Mouse (Mus musculus): ENCODE measurements around the gene Bcat2. TPM values are rescaled to one million over a fixed set of nuclear protein-coding genes. Genes with fewer than 3 reads are reported as not detected.

The Bcat2 gene
- total RNA-seq, 4 experiments from 2014 or later = 191 to 306 (median 245) TPM

DNA sequence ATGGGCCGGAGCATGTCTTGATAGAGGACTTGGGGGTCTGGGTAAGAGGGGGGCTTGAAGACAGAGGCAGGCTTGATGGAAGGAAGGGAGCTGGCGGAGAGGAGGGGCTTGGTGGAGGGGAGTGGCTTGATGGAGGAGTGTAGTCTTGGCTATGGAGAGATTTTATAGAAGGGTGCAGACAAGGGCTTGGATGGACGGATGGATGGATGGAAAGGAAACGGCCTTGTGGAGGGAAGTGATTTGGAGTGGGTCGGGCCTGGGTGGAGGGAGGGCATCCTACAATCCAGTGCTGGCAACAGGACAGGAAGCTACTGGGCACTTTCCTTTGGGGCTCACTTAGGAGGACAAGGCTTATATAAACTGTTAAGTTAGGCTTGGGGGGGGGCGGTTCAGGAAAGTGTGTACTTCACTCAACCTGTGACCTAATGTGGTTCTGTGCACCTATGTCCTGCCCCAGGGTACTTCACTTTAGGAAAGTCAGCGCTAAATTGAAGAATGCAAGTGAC is 56.7 kb downstream of the Bcat2 start:
- DNase-seq = no peak

DNA sequence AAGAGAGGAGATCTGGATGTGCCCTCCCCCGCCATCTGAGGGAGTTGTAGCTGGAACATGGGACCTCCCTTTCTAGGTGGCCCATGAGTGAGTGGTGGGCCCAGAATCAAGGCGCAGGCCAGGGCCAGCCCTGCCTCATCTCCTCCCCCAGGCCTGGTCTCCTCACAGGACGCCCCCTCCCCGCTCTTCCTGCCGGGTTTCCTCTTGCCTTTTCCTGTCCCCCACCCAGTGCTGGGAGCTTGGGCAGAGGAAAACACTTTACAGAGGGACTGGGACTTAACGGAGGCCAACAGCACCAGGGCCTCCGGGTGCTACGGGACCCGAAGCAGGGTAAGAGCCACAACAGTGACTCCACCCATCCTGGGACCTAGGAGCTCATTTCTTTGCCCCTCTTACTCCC is 57.3 kb downstream of the Bcat2 start, which contains the start of gene Rasip1:
Rasip1 (plus strand) TSS at position 228 of the 400 bp plus-strand sequence.
- DNase-seq = no peak

DNA sequence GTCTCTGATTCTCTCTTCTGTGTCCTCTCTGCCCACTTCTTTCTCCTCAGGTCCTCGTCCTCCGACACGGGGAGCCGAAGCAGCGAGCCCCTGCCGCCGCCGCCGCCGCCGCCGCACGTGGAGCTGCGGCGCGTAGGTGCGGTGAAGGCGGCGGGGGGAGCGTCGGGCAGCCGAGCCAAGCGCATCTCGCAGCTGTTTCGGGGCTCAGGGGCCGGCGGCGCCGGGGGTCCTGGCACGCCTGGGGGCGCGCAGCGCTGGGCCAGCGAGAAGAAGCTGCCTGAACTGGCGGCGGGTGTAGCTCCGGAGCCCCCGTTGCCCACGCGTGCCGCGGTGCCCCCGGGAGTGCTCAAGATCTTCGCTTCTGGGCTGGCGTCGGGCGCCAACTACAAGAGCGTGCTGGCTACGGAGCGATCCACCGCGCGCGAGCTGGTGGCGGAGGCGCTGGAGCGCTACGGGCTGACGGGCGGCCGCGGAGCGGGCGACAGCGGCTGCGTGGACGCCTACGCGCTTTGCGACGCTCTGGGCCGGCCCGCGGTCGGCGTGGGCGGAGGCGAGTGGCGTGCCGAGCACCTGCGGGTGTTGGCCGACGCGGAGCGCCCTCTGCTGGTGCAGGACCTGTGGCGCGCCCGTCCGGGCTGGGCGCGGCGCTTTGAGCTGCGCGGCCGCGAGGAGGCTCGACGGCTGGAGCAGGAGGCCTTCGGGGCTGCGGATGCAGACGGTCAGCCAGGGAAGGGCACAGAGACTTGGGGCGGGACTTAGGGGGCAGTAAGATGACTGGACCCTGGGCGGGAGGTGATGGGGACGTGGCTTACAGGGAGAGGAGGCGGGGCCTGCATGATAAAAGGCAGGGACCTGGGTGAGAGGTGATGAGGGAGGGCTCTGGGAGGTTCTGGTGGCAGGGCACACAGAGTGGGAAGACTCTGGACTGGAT is 58.7 kb downstream of the Bcat2 start:
- DNase-seq = peak; percentile 80

DNA sequence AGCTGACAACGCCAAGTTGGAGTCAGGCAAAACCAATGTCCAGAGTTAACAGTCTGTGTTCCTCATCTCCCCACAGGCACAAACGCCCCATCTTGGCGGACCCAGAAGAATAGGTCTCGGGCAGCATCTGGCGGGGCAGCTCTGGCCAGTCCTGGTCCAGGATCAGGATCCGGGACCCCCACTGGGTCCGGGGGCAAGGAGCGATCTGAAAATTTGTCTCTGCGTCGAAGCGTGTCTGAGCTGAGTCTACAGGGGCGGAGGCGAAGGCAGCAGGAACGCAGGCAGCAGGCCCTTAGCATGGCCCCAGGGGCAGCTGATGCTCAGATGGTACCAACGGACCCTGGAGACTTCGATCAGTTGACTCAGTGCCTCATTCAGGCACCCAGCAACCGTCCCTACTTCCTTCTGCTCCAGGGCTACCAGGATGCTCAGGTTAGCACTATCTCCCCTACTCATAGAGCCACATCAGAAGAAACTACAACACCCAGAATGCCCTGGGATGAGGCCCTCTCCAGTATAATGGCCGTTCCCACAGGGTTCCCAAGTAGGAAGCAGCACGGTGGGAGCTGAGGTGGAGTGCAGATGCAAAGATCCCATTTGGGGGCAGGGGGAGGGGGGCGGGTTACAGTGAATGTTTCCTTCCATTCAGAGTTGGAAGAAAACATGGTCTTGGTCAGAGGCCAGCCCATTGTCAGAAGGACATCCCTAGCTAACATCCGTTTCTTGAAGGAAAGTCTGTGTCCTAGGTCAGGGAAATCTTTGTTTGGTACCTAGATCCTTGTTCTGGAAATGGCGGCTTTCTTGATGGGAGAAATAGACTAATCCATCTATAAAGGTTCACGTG is 60.3 kb downstream of the Bcat2 start:
- DNase-seq = no peak

DNA sequence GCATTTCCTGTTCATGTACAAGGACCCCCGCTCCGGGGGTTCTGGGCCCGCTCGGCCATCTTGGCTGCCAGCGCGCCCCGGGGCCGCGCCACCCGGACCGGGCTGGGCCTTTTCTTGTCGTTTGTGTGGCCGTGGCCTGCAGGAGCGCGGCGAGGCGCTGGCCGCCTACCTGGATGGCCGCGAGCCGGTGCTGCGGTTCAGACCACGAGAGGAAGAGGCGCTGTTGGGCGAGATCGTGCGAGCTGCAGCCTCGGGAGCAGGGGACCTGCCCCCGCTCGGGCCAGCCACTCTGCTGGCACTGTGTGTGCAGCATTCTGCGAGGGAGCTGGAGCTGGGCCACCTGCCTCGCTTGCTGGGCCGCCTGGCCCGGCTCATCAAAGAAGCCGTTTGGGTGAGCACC is 62.5 kb downstream of the Bcat2 start:
- DNase-seq = no peak

DNA sequence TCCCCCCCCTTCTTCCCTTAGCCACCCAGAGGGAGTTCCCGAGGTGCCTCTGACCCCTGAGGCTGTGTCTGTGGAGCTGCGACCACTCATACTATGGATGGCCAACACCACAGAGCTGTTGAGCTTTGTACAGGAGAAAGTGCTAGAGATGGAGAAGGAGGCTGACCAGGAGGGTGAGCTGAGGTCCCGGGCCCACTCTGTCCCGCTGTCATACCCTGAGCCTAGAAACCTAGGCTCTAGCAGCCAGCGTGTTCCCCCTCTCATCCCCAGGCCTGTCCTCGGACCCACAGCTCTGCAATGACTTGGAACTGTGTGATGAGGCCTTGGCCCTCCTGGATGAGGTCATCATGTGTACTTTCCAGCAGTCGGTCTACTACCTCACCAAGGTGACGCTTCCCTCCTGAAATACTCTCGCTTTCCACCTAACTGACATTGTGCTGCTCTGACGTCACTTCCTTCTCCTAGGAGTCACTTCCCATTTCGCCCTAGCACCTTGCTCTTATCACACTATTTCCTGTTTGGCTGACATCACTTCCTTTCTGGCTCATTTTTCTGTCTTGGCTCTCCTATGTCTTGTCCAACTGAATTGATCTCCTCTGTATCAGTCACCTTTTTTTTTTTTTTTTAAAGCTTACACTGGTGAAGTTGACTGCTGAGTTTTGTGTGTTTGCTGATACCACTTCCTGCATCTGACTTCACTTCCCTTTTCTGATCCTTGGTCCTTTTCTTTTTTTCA is 65.2 kb downstream of the Bcat2 start:
- no peak for DNase-seq

DNA sequence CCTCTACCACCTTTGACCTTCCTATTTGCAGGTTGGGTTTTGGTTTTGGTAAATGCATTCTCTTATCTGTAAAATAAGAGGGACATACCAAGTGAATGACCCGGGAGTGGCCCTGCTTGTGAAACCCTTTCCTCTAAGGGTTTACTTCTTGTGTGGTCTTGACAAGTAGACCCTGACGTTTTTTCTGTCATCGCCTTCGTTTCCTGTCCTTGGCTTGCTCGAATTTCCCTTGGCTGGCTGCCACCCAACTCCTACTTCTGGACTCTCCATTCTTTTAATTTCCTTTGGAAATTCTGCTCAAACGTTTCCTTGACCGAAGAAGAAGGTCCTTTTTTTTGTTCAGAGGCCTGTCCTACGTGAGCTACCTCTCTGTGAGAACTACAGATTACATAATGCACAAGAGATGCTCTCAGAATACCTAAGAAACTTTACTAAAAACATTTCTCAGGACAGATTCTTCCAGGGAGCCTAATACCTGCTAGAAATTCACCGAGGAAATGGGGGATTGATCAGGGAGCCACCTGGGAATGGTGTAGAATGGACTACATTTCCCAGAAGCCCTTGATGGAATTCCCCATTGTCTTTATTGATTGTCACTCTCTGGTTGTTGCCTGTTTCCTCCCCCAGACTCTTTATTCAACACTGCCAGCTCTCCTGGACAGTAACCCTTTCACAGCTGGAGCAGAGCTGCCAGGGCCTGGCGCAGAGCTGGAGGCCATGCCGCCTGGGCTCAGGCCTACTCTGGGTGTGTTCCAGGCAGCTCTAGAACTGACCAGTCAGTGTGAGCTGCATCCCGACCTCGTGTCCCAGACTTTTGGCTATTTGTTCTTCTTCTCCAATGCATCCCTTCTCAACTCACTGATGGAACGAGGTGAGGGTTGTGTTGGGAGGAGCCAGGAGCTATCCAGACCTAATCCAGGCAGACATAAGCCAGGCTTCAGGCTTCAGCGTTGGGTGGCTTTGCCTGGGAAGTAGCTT is 66.0 kb downstream of the Bcat2 start:
- no peak for DNase-seq

DNA sequence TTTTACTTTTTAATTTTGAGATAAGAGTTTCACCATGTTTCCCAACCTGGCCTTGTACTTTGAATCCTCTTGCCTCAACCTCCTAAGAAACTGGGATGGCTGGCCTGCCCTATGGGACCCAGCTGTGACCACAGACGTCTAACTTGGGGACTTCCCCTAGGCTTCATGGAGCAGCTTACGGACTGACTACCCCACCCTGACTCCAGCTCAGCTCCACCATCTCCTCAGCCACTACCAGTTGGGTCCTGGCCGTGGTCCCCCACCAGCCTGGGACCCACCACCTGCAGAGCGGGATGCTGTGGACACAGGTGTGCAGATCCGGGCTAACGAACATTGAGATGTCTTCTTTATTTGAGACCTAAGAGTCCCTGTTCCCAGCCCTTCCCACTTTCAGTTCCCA is 67.8 kb downstream of the Bcat2 start:
- DNase-seq = no peak

DNA sequence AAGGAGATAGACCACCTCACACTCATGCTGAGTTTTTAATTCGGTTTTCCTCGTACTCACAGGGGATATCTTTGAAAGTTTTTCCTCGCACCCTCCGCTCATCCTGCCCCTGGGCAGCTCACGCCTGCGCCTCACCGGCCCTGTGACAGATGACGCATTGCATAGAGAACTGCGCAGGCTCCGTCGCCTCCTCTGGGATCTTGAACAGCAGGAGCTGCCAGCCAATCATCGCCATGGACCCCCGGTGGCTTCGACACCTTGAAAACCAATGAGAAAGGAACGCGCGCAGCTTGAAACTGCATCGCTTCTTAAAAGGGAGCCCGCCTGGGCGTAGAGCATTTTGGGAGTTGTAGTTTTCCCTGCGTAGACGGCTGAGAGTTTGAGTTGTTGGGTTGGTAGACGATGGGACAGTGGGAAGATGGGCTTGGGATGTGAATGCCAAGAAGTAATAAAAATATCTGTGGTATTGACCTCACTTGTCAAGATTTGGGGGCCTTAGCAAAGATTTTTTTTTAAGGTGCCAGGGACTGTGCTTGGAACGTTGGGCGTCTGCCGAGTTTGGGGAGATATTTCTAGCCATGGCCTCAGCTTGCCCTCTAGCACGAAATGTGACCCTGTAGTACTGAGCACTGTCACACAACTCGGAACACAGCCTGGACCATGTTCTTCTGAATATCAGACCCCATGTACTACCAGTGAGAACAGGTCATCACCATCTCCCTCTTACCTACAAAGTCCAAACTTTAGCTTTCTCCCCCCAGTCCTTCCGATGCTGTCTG is 68.9 kb downstream of the Bcat2 start:
- peak; percentile 92 for DNase-seq

Other genes starting within 250 kb of the Bcat2 start
- 10 to 100 TPM in 2 of 4 experiments, 1 to 10 TPM in 2; 5.8 to 19.1 (median 10.4) TPM for gene Trpm4, start 236.4 kb upstream of the Bcat2 start, total RNA-seq (2022)
- gene Hrc, start 234.9 kb upstream of the Bcat2 start, total RNA-seq (2022) = under 1 TPM; 0.09 to 0.31 (median 0.26) TPM
- gene Ppfia3, start 203.1 kb upstream of the Bcat2 start, total RNA-seq (2022) = 1 to 10 TPM; 2.8 to 7.2 (median 4.7) TPM
- 10 to 100 TPM in 2 of 4 experiments, 1 to 10 TPM in 2; 1.8 to 14.1 (median 7.6) TPM for gene Lin7b, start 199.6 kb upstream of the Bcat2 start, total RNA-seq (2022)
- gene Snrnp70, start 174.4 kb upstream of the Bcat2 start, total RNA-seq (2022) = 100 to 1,000 TPM; 232 to 563 (median 376) TPM
- not detected for gene Kcna7, start 164.5 kb upstream of the Bcat2 start, total RNA-seq (2022)
- under 1 TPM in 3 of 4 experiments, not detected in 1; 0.13 to 0.22 (median 0.20) TPM for gene Ntf5, start 156.5 kb upstream of the Bcat2 start, total RNA-seq (2022)
- gene Lhb, start 149.3 kb upstream of the Bcat2 start, total RNA-seq (2022) = not detected
- 10 to 100 TPM; 28.5 to 33.9 (median 29.8) TPM for gene Gys1, start 135.3 kb upstream of the Bcat2 start, total RNA-seq (2022)
- 10 to 100 TPM; 36.8 to 43.8 (median 38.8) TPM for gene Ruvbl2, start 132.1 kb upstream of the Bcat2 start, total RNA-seq (2022)
- gene Ftl1, start 110.3 kb upstream of the Bcat2 start, total RNA-seq (2022) = 1,000 to 10,000 TPM; 1,223 to 1,354 (median 1,306) TPM
- gene Bax, start 103.3 kb upstream of the Bcat2 start, total RNA-seq (2022) = 100 to 1,000 TPM in 1 of 4 experiments, 10 to 100 TPM in 3; 71.7 to 105 (median 89.1) TPM
- gene Tulp2, start 88.3 kb upstream of the Bcat2 start, total RNA-seq (2022) = 1 to 10 TPM in 2 of 4 experiments, under 1 TPM in 2; 0.20 to 2.5 (median 0.94) TPM
- gene Gm45808, start 83.3 kb upstream of the Bcat2 start, total RNA-seq (2022) = 10 to 100 TPM; 38.9 to 41.2 (median 40.2) TPM
- 10 to 100 TPM; 65.1 to 80.0 (median 69.2) TPM for gene Dhdh, start 81.3 kb upstream of the Bcat2 start, total RNA-seq (2022)
- gene Nucb1, start 59.7 kb upstream of the Bcat2 start, total RNA-seq (2022) = 100 to 1,000 TPM; 291 to 305 (median 294) TPM
- gene Ppp1r15a, start 43.9 kb upstream of the Bcat2 start, total RNA-seq (2022) = 10 to 100 TPM; 29.2 to 62.8 (median 45.0) TPM
- 1 to 10 TPM; 3.1 to 6.9 (median 4.3) TPM for gene Plekha4, start 43.8 kb upstream of the Bcat2 start, total RNA-seq (2022)
- gene Hsd17b14, start 15.3 kb upstream of the Bcat2 start, total RNA-seq (2022) = 1 to 10 TPM in 2 of 4 experiments, under 1 TPM in 1, not detected in 1; 0.99 to 2.6 (median 2.1) TPM
- gene Fgf21, start 45.3 kb downstream of the Bcat2 start, total RNA-seq (2022) = not detected
- not detected for gene Fut1, start 47.1 kb downstream of the Bcat2 start, total RNA-seq (2022)
- gene Izumo1, start 51.7 kb downstream of the Bcat2 start, total RNA-seq (2022) = under 1 TPM; 0.14 to 0.68 (median 0.38) TPM
- 10 to 100 TPM; 15.5 to 30.2 (median 21.4) TPM for gene Rasip1, start 57.3 kb downstream of the Bcat2 start, total RNA-seq (2022)
- gene Mamstr, start 69.8 kb downstream of the Bcat2 start, total RNA-seq (2022) = 10 to 100 TPM in 1 of 4 experiments, 1 to 10 TPM in 3; 2.4 to 14.9 (median 3.6) TPM
- under 1 TPM in 2 of 4 experiments, not detected in 2; 0.11 to 0.18 TPM for gene Fut2, start 96.2 kb downstream of the Bcat2 start, total RNA-seq (2022)
- under 1 TPM in 3 of 4 experiments, not detected in 1; 0.21 to 0.68 (median 0.32) TPM for gene Ntn5, start 113.9 kb downstream of the Bcat2 start, total RNA-seq (2022)
- under 1 TPM; 0.15 to 0.59 (median 0.30) TPM for gene Sec1, start 124.2 kb downstream of the Bcat2 start, total RNA-seq (2022)
- 10 to 100 TPM; 11.5 to 28.2 (median 18.9) TPM for gene Car11, start 129.7 kb downstream of the Bcat2 start, total RNA-seq (2022)
- gene Dbp, start 134.9 kb downstream of the Bcat2 start, total RNA-seq (2022) = 100 to 1,000 TPM; 254 to 411 (median 333) TPM
- gene Rpl18, start 145.3 kb downstream of the Bcat2 start, total RNA-seq (2022) = 1,000 to 10,000 TPM; 1,011 to 1,224 (median 1,104) TPM
- gene Sphk2, start 147.8 kb downstream of the Bcat2 start, total RNA-seq (2022) = 10 to 100 TPM; 36.9 to 40.2 (median 39.3) TPM
- 1 to 10 TPM in 1 of 4 experiments, under 1 TPM in 3; 0.29 to 2.1 (median 0.66) TPM for gene Fam83e, start 151.1 kb downstream of the Bcat2 start, total RNA-seq (2022)
- gene Spaca4, start 155.7 kb downstream of the Bcat2 start, total RNA-seq (2022) = not detected
- 10 to 100 TPM in 3 of 4 experiments, 1 to 10 TPM in 1; 8.9 to 24.9 (median 15.5) TPM for gene Lmtk3, start 213.6 kb downstream of the Bcat2 start, total RNA-seq (2022)
- gene Sult2b1, start 214.5 kb downstream of the Bcat2 start, total RNA-seq (2022) = 1 to 10 TPM in 2 of 4 experiments, under 1 TPM in 2; 0.52 to 4.5 (median 1.8) TPM
- gene Cyth2, start 244.4 kb downstream of the Bcat2 start, total RNA-seq (2022) = 100 to 1,000 TPM; 112 to 140 (median 122) TPM

Measured in adrenal gland, adult 8-10 months (tissue).